In the genomic region with DNA sequence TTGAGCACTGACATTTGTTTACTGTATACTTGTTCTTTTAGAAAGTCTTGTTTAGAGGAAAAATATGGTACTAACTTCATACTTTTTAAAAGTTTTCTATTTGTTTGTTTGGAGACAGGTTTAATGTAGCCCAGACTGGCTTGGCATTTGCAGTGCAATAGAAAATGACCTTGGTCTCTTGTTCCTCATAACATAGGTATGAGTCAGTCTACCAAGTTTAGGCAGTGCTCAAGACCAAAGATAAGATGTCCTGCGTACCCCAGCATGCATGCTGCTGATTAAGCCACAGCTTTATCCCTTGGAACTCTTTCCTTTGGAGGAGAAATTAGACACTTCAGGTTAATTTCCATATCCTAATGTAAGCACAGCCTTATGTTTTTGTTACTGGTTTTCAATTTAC, we compare ENCODE assay signal across 24 mouse cellular contexts.
A peak's percentile ranks its signal among the peaks of the same experiment; 100 is the strongest.
DNase-seq lines count a peak whose midpoint lies in the region; ATAC-seq lines count a peak whose summit lies in the region.
"Had no signal": no experiment of that assay in that cellular context is flagged by ENCODE, and none has a peak within 500 bp of the region (broad histone marks: within the 10 kb centered on the region; RNA-seq: fewer than 3 reads in every experiment).

No protein-coding gene starts in this region.

- H3K4me1 ChIP-seq in heart, embryonic 15.5 days (replicated peaks) = no peaks in the 10 kb centered on the region
- H3K4me1 ChIP-seq: embryonic facial prominence, embryonic 13.5 days; forebrain, embryonic 12.5 days; intestine, embryonic 15.5 days; limb, embryonic 12.5 days; midbrain, embryonic 10.5 days had no signal

- DNase-seq in heart, adult 11 months = peak; percentile 62
- DNase-seq in heart, postnatal 36 days = no peak
- peak; percentile 23 to 29 for DNase-seq in heart, adult 9 months (ENCODE audit: low spot score in 2 of 2)
- DNase-seq in ovary, adult 18-20 months (ENCODE audit: low spot score) = no peak
- no peak for DNase-seq in yolk sac, embryonic 10.5 days (ENCODE audit: low spot score)
- DNase-seq in kidney, postnatal 4 days = no peak
- DNase-seq: cerebellum, adult 8-10 months; cerebellum, postnatal 36 days; embryo, embryonic 11 days; gastrocnemius, postnatal 25 days; kidney, postnatal 36 days; liver, postnatal 0 days had no signal

- H3K4me3 ChIP-seq in heart, embryonic 15.5 days = no peak overlapping the region
- H3K4me3 ChIP-seq: embryonic facial prominence, embryonic 13.5 days; erythroblast, embryonic 14.5 days; forebrain, embryonic 12.5 days; intestine, embryonic 15.5 days; limb, embryonic 12.5 days; midbrain, embryonic 10.5 days had no signal

- H3K27ac ChIP-seq in heart, embryonic 15.5 days = peak overlapping the region; percentile 64
- H3K27ac ChIP-seq: embryonic facial prominence, embryonic 13.5 days; forebrain, embryonic 12.5 days; intestine, embryonic 15.5 days; limb, embryonic 12.5 days; midbrain, embryonic 10.5 days; stomach, postnatal 0 days had no signal

- intact Hi-C loops in heart, postnatal 36 days (cut with DNase I) = no loop called here

- 14% methylated on average over 1 of the region's 1 CpGs for WGBS in heart, embryonic 15.5 days

- H3K36me3 ChIP-seq in heart, embryonic 15.5 days = no peaks in the 10 kb centered on the region
- H3K36me3 ChIP-seq: embryonic facial prominence, embryonic 13.5 days; forebrain, embryonic 12.5 days; intestine, embryonic 15.5 days; limb, embryonic 12.5 days; midbrain, embryonic 10.5 days had no signal

- H3K9ac ChIP-seq in heart, embryonic 15.5 days = no peak overlapping the region
- H3K9ac ChIP-seq: embryonic facial prominence, embryonic 13.5 days; forebrain, embryonic 12.5 days; intestine, embryonic 15.5 days; limb, embryonic 12.5 days; liver, postnatal 0 days had no signal

- H3K9me3 ChIP-seq in heart, embryonic 15.5 days (replicated peaks) = no peaks in the 10 kb centered on the region
- H3K9me3 ChIP-seq: embryonic facial prominence, embryonic 13.5 days; forebrain, embryonic 12.5 days; intestine, embryonic 15.5 days; limb, embryonic 12.5 days; midbrain, embryonic 10.5 days had no signal

- peak; percentile 83 for ATAC-seq in heart, embryonic 15.5 days (replicated peaks; ENCODE audit: insufficient number of reproducible peaks, insufficient read depth, low FRiP score, low read depth)
- ATAC-seq: activated CD4-positive, CD25-positive, alpha-beta regulatory T cell, adult 4 months; hindbrain, embryonic 16.5 days; intestine, embryonic 15.5 days; liver, postnatal 0 days; lung, postnatal 0 days had no signal

- no peaks in the 10 kb centered on the region for H3K27me3 ChIP-seq in heart, embryonic 15.5 days
- H3K27me3 ChIP-seq: embryonic facial prominence, embryonic 13.5 days; forebrain, embryonic 12.5 days; intestine, embryonic 15.5 days; limb, embryonic 12.5 days had no signal

- no peak overlapping the region for H3K4me2 ChIP-seq in heart, embryonic 15.5 days
- H3K4me2 ChIP-seq: embryonic facial prominence, embryonic 13.5 days; forebrain, embryonic 12.5 days; intestine, embryonic 15.5 days; limb, embryonic 12.5 days; liver, embryonic 11.5 days had no signal

Comparison
In these comparisons a context has a peak if more than half of its experiments do, and no peak if none do; other contexts are left out.
1. DNase-seq: peak in heart, adult 11 months (single experiment) and heart, adult 9 months (2 of 2); none in heart, postnatal 36 days (0 of 2), ovary, adult 18-20 months (single experiment), yolk sac, embryonic 10.5 days (single experiment) and kidney, postnatal 4 days (0 of 2).